Mouse (Mus musculus) midbrain, embryonic 13.5 days (tissue): ENCODE results near the gene Gm42791. TPM values are rescaled to one million over a fixed set of nuclear protein-coding genes. Genes with fewer than 3 reads are reported as not detected.

Experiments used
- ATAC-seq: fragments of 200-750 bp; cut with Nextera tagmentation; 2 replicates; pipeline ENCODE4 v1.8.0; 2017; ENCODE audit warnings: mild to moderate bottlenecking, moderate TSS enrichment, moderate library complexity
- H3K27ac ChIP-seq: fragments of 300-500 bp; sonication (generic); 2 replicates; pipeline ENCODE4 v1.5.1; 2015; ENCODE audit warnings: inconsistent platforms, mild to moderate bottlenecking, moderate library complexity
- H3K27me3 ChIP-seq: fragments of 300-500 bp; sonication (generic); 2 replicates; pipeline ENCODE4 v1.6.1; 2015; ENCODE audit warnings: mild to moderate bottlenecking, inconsistent platforms
- H3K36me3 ChIP-seq: fragments of 300-500 bp; sonication (generic); 2 replicates; pipeline ENCODE4 v1.6.1; 2015; ENCODE audit warnings: mild to moderate bottlenecking, inconsistent platforms
- H3K4me1 ChIP-seq: fragments of 300-500 bp; sonication (generic); replicated peaks from 2 replicates; pipeline ENCODE4 v1.6.1; 2015; ENCODE audit warnings: inconsistent platforms
- H3K4me2 ChIP-seq: fragments of 300-500 bp; sonication (generic); replicated peaks from 2 replicates; pipeline ENCODE4 v1.6.1; 2015; ENCODE audit warnings: moderate library complexity, mild to moderate bottlenecking, inconsistent platforms
- H3K4me3 ChIP-seq: fragments of 300-500 bp; sonication (generic); replicated peaks from 2 replicates; pipeline ENCODE4 v1.5.1; 2015; ENCODE audit warnings: mild to moderate bottlenecking, inconsistent platforms
- H3K9ac ChIP-seq: fragments of 300-500 bp; sonication (generic); replicated peaks from 2 replicates; pipeline ENCODE4 v1.6.1; 2015; ENCODE audit warnings: mild to moderate bottlenecking, inconsistent platforms
- H3K9me3 ChIP-seq: fragments of 300-500 bp; sonication (generic); 2 replicates; pipeline ENCODE4 v1.6.1; 2016; ENCODE audit warnings: mild to moderate bottlenecking, inconsistent platforms
- WGBS: fragments of 180-500 bp; shearing (Covaris S2); methylation state at CpG from one replicate; pipeline ENCODE4 v1.1.7; 2015; 5-methylcytosine and 5-hydroxymethylcytosine counted together
- polyA plus RNA-seq: library from polyadenylated mRNA; unstranded; fragments of >200 nt; fragmentation: Nextera tagmentation; extraction: Ambion mirVana; gene quantifications from 2 replicates; pipeline ENCODE4 v1.2.1, GENCODE M21; 2015

Gene Gm42791
- polyA plus RNA-seq, 1 experiment from 2014 or later, result 2.0 TPM

DNA sequence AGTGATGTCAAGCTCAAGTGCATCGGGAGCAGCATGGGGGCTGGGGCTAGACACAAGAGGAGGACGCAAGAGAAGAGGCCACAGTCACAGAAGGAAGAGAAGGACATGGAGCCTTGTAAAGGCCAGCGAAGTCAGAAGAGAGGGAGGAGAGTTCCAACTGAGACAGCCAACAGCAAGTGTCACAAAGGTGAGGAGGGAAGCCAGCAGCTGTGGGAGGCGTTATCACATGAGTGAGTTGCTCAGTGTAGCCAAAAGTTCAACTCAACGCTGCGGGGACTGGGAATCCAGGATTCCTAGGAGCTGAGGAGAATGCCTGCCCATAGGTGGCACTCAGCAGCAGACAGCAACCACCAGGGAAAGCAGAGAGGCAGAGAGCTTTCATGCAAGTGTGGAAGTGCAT, 85.5 kb downstream of the Gm42791 start:
- H3K27ac ChIP-seq, result peak overlapping the region; percentile 56; the same call in 1 of the 2 replicates
- no peaks in the 10 kb centered on the region for H3K9me3 ChIP-seq
- H3K9ac ChIP-seq, result no peak overlapping the region; the same call in 1 of the 2 replicates
- no peak overlapping the region for H3K4me2 ChIP-seq
- H3K36me3 ChIP-seq, result peaks cover 44% of the 10 kb centered on the region
- peaks cover 24% of the 10 kb centered on the region for H3K4me1 ChIP-seq
- H3K27me3 ChIP-seq, result no peaks in the 10 kb centered on the region
- ATAC-seq, result peak; percentile 15; the same call in 1 of the 2 replicates
- 38% methylated on average over 6 of the region's 6 CpGs for WGBS
- no peak overlapping the region for H3K4me3 ChIP-seq

- H3K36me3 ChIP-seq, result peaks cover 48% of the 10 kb centered on the region
- 16% methylated on average over 7 of the region's 7 CpGs for WGBS
- no peak overlapping the region for H3K4me2 ChIP-seq
- H3K27me3 ChIP-seq, result no peaks in the 10 kb centered on the region
- ATAC-seq, result peak; percentile 61; the same call in 1 of the 2 replicates
- H3K9ac ChIP-seq, result no peak overlapping the region; the same call in 1 of the 2 replicates
- peak overlapping the region; percentile 56; the same call in 1 of the 2 replicates for H3K27ac ChIP-seq
- H3K9me3 ChIP-seq, result no peaks in the 10 kb centered on the region
- peaks cover 24% of the 10 kb centered on the region for H3K4me1 ChIP-seq
- no peak overlapping the region for H3K4me3 ChIP-seq
Observed at GRCm38 (mm10) chr5:148909057-148909395, 85.9 kb downstream of the Gm42791 start.

DNA sequence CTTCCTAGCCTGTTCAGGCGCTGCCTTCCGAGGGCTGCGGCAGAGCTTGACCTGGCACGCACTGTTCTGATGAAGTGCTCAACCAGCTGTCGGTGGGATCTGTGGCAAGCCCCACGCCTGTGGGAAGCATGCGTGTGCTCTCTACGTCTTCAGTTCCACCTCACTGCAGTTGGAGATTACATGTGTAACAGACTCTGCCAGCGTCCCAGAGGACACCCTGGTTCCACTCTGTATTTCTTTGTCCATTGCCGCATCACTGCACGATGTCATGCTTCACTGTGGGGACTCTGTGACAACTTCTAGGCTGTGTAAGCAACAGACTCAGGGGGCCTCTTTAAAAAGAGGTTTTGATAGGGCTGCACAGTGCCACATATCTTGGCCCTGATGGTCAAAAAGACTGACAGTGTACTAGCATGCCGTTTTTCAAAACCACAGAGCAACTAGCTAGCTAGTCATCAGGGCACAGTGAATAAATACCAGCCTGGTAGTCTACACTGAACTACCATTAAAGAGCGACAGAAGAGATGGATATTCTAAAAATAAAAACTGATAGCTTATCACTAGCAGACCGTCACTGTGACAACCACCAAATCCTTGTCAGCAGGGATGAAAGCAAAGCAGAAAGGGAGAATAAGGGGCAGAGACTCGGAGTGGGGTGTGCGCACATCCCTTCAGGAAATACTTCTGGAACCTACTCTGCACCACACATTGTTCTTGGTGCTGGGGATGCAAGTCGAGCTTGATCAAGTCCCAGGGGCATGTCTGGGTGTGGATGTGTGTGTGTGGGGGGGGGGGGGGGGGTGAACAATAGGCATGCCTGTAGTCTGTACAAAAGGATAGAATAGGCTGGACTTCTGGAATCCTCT, 86.5 kb downstream of the Gm42791 start:
- Histone ChIP-seq H3K36me3 (peaks cover 50% of the 10 kb centered on the region), H3K27me3 (no peaks in the 10 kb centered on the region), H3K27ac (peak overlapping the region; percentile 56), H3K4me3 (no peak overlapping the region), H3K9ac (no peak overlapping the region; the same call in 1 of the 2 replicates), H3K4me1 (peaks cover 24% of the 10 kb centered on the region), H3K9me3 (no peaks in the 10 kb centered on the region), H3K4me2 (no peak overlapping the region)
- ATAC-seq, result peak; percentile 53
- WGBS, result 46% methylated on average over 17 of the region's 17 CpGs

GRCm38 (mm10) chr5:148906305-148906704, 88.6 kb downstream of the Gm42791 start:
- no peaks in the 10 kb centered on the region for H3K27me3 ChIP-seq
- peaks cover 24% of the 10 kb centered on the region for H3K4me1 ChIP-seq
- no peak for ATAC-seq
- WGBS, result 86% methylated on average over 4 of the region's 4 CpGs
- H3K4me3 ChIP-seq, result no peak overlapping the region
- no peak overlapping the region for H3K27ac ChIP-seq
- no peak overlapping the region for H3K4me2 ChIP-seq
- H3K9me3 ChIP-seq, result no peaks in the 10 kb centered on the region
- no peak overlapping the region for H3K9ac ChIP-seq
- peaks cover 43% of the 10 kb centered on the region for H3K36me3 ChIP-seq

GRCm38 (mm10) chr5:148904846-148905245, 90.1 kb downstream of the Gm42791 start:
- peaks cover 24% of the 10 kb centered on the region for H3K4me1 ChIP-seq
- H3K27me3 ChIP-seq, result no peaks in the 10 kb centered on the region
- no peak overlapping the region for H3K9ac ChIP-seq
- peaks cover 37% of the 10 kb centered on the region for H3K36me3 ChIP-seq
- no peak for ATAC-seq
- H3K27ac ChIP-seq, result no peak overlapping the region
- H3K4me3 ChIP-seq, result no peak overlapping the region
- 76% methylated on average over 6 of the region's 6 CpGs for WGBS
- no peak overlapping the region for H3K4me2 ChIP-seq
- no peaks in the 10 kb centered on the region for H3K9me3 ChIP-seq

GRCm38 (mm10) chr5:148899361-148899760, 95.6 kb downstream of the Gm42791 start:
- H3K4me2 ChIP-seq, result no peak overlapping the region
- no peak overlapping the region for H3K9ac ChIP-seq
- no peak overlapping the region for H3K4me3 ChIP-seq
- H3K4me1 ChIP-seq, result peaks cover 27% of the 10 kb centered on the region
- no peak for ATAC-seq
- peaks cover 34% of the 10 kb centered on the region for H3K36me3 ChIP-seq
- 98% methylated on average over 7 of the region's 7 CpGs for WGBS
- no peaks in the 10 kb centered on the region for H3K27me3 ChIP-seq
- no peaks in the 10 kb centered on the region for H3K9me3 ChIP-seq
- no peak overlapping the region for H3K27ac ChIP-seq

DNA sequence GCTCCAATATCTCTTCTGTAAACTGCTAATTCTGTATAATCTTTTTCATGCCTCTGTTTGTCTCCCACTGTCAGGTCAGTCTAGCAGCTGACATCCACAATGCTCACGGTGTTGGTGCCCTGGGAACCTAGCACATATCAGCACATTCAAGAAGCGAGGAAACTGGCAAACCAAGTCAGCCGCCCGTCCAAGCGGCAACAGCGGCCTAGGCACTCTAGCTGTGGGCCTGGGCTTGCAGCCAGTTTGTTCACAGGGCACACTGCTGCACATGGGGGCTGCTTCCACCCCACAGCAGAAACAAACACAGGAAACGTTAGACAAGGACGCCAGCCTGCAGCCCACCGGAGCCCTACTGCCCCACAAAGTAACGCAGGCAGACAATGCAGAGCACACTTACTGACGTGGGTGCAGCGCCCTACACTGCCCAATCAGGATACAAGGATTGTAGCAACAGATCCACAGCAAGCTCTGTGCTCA, 97.0 kb downstream of the Gm42791 start:
- WGBS, result 78% methylated on average over 12 of the region's 12 CpGs
- H3K36me3 ChIP-seq, result peaks cover 32% of the 10 kb centered on the region
- peaks cover 27% of the 10 kb centered on the region for H3K4me1 ChIP-seq
- 0 out of 2 replicates have a peak, but pooled peaks have one; percentile 30 for ATAC-seq
- no peak overlapping the region for H3K27ac ChIP-seq
- H3K9me3 ChIP-seq, result no peaks in the 10 kb centered on the region
- no peaks in the 10 kb centered on the region for H3K27me3 ChIP-seq
- no peak overlapping the region for H3K9ac ChIP-seq
- H3K4me2 ChIP-seq, result no peak overlapping the region
- no peak overlapping the region for H3K4me3 ChIP-seq

GRCm38 (mm10) chr5:148897069-148897702, 97.8 kb downstream of the Gm42791 start:
- Histone ChIP-seq H3K4me2 (no peak overlapping the region), H3K27ac (no peak overlapping the region), H3K36me3 (peaks cover 37% of the 10 kb centered on the region), H3K9ac (no peak overlapping the region), H3K4me1 (peaks cover 27% of the 10 kb centered on the region), H3K9me3 (no peaks in the 10 kb centered on the region), H3K4me3 (no peak overlapping the region), H3K27me3 (no peaks in the 10 kb centered on the region)
- 61% methylated on average over 14 of the region's 14 CpGs for WGBS
- 0 out of 2 replicates have a peak, but pooled peaks have one; percentile 45 for ATAC-seq

- no peaks in the 10 kb centered on the region for H3K27me3 ChIP-seq
- no peak overlapping the region for H3K4me3 ChIP-seq
- no peak overlapping the region for H3K9ac ChIP-seq
- no peak overlapping the region for H3K4me2 ChIP-seq
- H3K27ac ChIP-seq, result no peak overlapping the region
- H3K4me1 ChIP-seq, result peaks cover 27% of the 10 kb centered on the region
- 88% methylated on average over 10 of the region's 10 CpGs for WGBS
- H3K36me3 ChIP-seq, result peaks cover 43% of the 10 kb centered on the region
- no peak for ATAC-seq
- H3K9me3 ChIP-seq, result no peaks in the 10 kb centered on the region
Observed at GRCm38 (mm10) chr5:148896515-148896914, 98.4 kb downstream of the Gm42791 start.

DNA sequence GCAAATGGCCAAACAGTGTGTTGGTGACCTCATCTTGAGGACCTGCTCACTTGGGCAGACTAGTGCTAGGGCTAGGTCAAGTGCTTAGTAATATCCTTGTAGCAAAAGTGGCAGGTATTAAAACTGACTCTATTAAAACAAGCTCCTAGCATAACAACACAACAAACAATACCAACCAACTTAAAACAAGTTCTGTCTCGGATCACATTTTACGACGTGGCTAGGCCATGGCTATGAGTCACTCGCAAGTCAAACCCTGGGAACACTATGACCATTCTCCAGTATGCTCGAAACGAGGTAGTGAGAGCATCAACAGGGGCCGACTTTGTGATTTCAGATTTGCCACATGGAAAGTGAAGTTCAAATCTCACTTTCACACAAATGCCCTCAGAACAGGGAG, 99.1 kb downstream of the Gm42791 start:
- Histone ChIP-seq H3K9ac (no peak overlapping the region), H3K9me3 (no peaks in the 10 kb centered on the region), H3K27ac (no peak overlapping the region), H3K4me1 (peaks cover 27% of the 10 kb centered on the region), H3K36me3 (peaks cover 44% of the 10 kb centered on the region), H3K27me3 (no peaks in the 10 kb centered on the region), H3K4me3 (no peak overlapping the region), H3K4me2 (no peak overlapping the region)
- WGBS, result 90% methylated on average over 7 of the region's 7 CpGs
- no peak for ATAC-seq

DNA sequence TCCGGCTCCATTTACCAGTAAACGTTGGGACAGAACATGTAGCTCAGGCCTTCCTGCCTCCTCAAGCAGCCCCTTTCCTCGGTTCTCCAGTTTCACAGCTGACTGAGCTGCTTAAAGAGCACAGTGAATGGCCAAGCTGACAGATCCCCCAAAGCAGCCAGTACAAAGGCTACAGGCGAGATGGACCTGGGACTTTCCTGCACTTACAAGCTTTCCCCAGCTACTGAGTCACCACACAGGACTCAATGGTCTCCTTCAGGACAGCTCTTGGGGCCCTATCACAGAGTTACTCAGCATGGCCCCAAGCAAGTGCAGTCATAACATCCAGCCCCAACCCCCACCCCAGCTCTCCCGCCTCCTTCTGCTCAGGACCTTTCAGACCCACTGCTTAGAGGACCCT, 99.9 kb downstream of the Gm42791 start:
- 24% methylated on average over 5 of the region's 5 CpGs for WGBS
- no peak for ATAC-seq

DNA sequence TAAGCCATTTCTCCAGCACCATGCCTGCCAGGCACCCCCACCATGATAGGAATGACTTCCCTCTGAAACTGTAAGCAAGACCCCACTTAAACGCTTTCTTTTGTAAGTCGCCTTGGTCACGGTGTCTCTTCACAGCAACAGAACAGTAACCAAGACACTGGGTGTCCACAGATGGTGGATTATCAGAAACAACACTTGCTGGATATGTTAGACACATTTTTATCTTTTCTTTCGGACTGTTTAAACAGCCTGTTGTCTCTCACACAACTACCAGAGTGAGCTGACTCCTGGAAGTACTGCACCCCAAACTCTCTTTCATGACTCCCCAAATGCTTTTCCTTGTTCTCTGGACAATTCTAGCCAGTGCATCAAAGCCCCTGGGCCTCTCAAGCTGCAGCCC, 104.7 kb downstream of the Gm42791 start:
- H3K36me3 ChIP-seq, result peaks cover 67% of the 10 kb centered on the region
- no peak overlapping the region for H3K4me3 ChIP-seq
- no peak overlapping the region for H3K9ac ChIP-seq
- H3K27me3 ChIP-seq, result no peaks in the 10 kb centered on the region
- H3K27ac ChIP-seq, result no peak overlapping the region
- no peaks in the 10 kb centered on the region for H3K9me3 ChIP-seq
- H3K4me2 ChIP-seq, result no peak overlapping the region
- WGBS, result 98% methylated on average over 4 of the region's 4 CpGs
- H3K4me1 ChIP-seq, result peaks cover 13% of the 10 kb centered on the region; the same call in 1 of the 2 replicates
- no peak for ATAC-seq

More for the DNA sequence above, 99.9 kb downstream of the Gm42791 start:
- Histone ChIP-seq H3K27me3 (no peaks in the 10 kb centered on the region), H3K4me2 (no peak overlapping the region), H3K9ac (no peak overlapping the region), H3K4me1 (peaks cover 27% of the 10 kb centered on the region), H3K36me3 (peaks cover 47% of the 10 kb centered on the region), H3K27ac (no peak overlapping the region), H3K9me3 (no peaks in the 10 kb centered on the region), H3K4me3 (no peak overlapping the region)
